Mouse (Mus musculus) cerebellum, adult 2 months (tissue): ENCODE results near the gene Schip1. TPM values are rescaled to one million over a fixed set of nuclear protein-coding genes. Genes with fewer than 3 reads are reported as not detected.

Experiments used
- DNase-seq, 2 experiments: peaks; one replicate each; pipeline ENCODE4 v3.0.0; 2021
- H3K27ac ChIP-seq: fragments of 200-500 bp; 2 replicates; pipeline ENCODE4 v1.5.1; 2012; ENCODE audit warnings: low read length, control low read depth, inconsistent platforms; ENCODE audit not compliant: insufficient read depth
- H3K27me3 ChIP-seq: fragments of 200-500 bp; 2 replicates; pipeline ENCODE4 v1.6.1; 2012; ENCODE audit warnings: inconsistent platforms, mild to moderate bottlenecking, low read length, moderate library complexity; ENCODE audit not compliant: control insufficient read depth, insufficient read depth
- H3K4me1 ChIP-seq: fragments of 200-500 bp; 2 replicates; pipeline ENCODE4 v1.6.1; 2011; ENCODE audit warnings: low read length; ENCODE audit not compliant: control insufficient read depth, insufficient read depth
- H3K4me3 ChIP-seq: fragments of 200-500 bp; replicated peaks from 2 replicates; pipeline ENCODE3; 2011; ENCODE audit warnings: mild to moderate bottlenecking, low read depth, low read length, control low read depth; ENCODE audit not compliant: insufficient read depth
- CTCF ChIP-seq: fragments of 200-500 bp; IDR thresholded peaks from 2 replicates; pipeline ENCODE4 v1.5.1; 2011; ENCODE audit warnings: low read depth, mild to moderate bottlenecking, control low read depth, low read length, moderate library complexity, borderline replicate concordance; ENCODE audit not compliant: insufficient read depth
- POLR2A ChIP-seq: fragments of 200-500 bp; IDR thresholded peaks from 2 replicates; pipeline ENCODE4 v1.6.1; 2011; ENCODE audit warnings: low read length, control low read depth, borderline replicate concordance; ENCODE audit not compliant: insufficient read depth
- WGBS: fragments of 180-500 bp; shearing (Covaris S2); methylation state at CpG from one replicate; pipeline ENCODE4 v1.1.7; 2018; 5-methylcytosine and 5-hydroxymethylcytosine counted together
- polyA plus RNA-seq: library from polyadenylated mRNA; depleted of rRNA; stranded (reverse); fragments of >200 nt; gene quantifications from 2 replicates; pipeline ENCODE4 v1.2.3, GENCODE M21; 2012

Schip1 gene
- polyA plus RNA-seq, 1 experiment = 208 TPM

DNA sequence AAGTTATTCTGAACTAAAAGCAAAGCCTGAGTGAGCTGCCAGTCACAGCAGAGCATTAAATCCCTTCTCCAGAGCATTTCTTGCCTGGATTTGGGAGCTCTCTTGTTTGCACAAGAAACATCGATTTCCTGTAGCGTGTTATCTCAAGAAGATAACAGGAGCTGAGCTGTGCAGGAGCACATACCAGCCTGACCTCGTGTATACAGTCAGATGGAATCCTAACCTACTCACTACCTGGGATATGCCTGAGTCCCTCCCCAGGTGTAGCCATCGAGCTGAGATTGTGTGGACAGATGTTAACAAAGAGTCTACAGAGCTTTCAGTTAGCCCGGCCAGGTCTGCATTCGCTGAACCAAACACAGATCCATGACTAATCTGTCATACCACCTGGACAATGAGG lies 494.1 kb downstream of the Schip1 start:
- Histone ChIP-seq H3K27me3 (no peaks in the 10 kb centered on the region), H3K4me3 (no peak overlapping the region), H3K27ac (no peak overlapping the region), H3K4me1 (peaks cover 7% of the 10 kb centered on the region; the same call in 1 of the 2 replicates)
- 62% methylated on average over 6 of the region's 6 CpGs for WGBS
- no peak for DNase-seq
- TF ChIP-seq POLR2A (no peak), CTCF (no peak)

DNA sequence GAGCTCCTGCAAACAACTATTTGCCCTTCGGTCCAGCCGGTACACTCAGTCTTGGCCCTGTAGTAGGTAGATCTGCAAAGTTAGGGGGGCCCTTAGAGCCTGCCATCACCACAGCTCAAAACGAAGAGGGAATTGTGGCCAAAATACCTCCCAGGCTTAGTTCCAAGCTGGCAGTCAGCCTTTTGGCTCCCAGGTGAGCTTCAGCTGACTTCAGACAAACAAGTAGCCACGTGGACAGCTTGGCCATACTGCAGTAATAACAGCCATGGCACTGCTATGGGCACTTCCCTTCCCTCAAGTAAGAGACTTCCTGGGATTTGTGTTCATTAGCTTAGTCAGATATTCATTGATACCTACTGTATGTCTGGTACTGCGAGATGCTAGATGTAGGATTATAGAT lies 495.5 kb downstream of the Schip1 start:
- H3K27ac ChIP-seq = no peak overlapping the region
- H3K4me1 ChIP-seq = peaks cover 13% of the 10 kb centered on the region
- TF ChIP-seq CTCF = no peak
- no peak for TF ChIP-seq POLR2A
- H3K4me3 ChIP-seq = no peak overlapping the region
- DNase-seq = peak; percentile 82 to 87
- H3K27me3 ChIP-seq = no peaks in the 10 kb centered on the region
- WGBS = 23% methylated on average over 5 of the region's 5 CpGs

DNA sequence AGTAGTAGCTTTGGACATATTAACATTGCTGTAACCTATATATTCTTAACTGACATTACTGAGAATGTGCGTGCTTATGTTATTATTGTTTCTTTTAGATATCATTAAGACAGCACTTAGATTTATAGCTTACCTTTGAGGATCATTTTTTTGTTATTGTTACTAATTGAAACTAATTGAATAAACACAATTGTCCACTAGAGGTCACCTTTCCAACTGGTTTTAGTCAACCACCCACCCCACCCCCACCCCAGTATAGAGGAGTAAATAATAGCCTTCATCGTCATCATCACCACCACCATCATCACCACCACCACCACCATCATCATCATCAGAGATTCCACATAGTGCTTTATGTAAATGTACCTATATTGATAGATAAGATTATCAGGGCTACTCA lies 498.2 kb downstream of the Schip1 start:
- peaks cover 13% of the 10 kb centered on the region for H3K4me1 ChIP-seq
- H3K27me3 ChIP-seq = no peaks in the 10 kb centered on the region
- peak in 1 of 2 experiments; percentile 32 for DNase-seq
- TF ChIP-seq CTCF (peak; percentile 31; the same call in 1 of the 2 replicates), POLR2A (no peak)
- WGBS = 49% methylated on average over 2 of the region's 2 CpGs
- H3K27ac ChIP-seq = no peak overlapping the region
- H3K4me3 ChIP-seq = no peak overlapping the region

DNA sequence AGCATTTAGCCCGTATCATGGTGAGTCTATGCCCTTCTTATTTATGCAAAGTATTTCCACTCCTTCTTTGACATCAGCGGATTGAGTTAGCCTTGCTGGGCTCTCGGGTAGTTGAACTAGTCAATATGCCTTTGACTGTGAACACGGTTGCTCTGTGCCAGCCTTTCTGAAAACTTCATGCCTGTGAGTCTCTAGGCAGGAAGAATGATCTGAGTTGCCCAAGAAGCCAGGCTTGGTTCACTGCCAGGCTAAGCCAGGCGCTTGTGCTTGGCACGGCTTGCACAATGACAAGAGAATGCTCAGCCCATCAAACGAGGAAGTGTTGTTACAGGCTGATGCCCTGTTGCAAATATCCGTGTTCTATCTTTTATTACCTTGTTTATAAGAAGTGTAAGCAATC lies 499.3 kb downstream of the Schip1 start:
- peak; percentile 71 to 75 for DNase-seq
- H3K4me3 ChIP-seq = no peak overlapping the region
- 19% methylated on average over 8 of the region's 8 CpGs for WGBS
- H3K27me3 ChIP-seq = no peaks in the 10 kb centered on the region
- TF ChIP-seq POLR2A (no peak), CTCF (no peak)
- 0 out of 2 replicates have a peak overlapping the region, but pooled peaks have one; percentile 41 for H3K27ac ChIP-seq
- H3K4me1 ChIP-seq = peaks cover 13% of the 10 kb centered on the region

DNA sequence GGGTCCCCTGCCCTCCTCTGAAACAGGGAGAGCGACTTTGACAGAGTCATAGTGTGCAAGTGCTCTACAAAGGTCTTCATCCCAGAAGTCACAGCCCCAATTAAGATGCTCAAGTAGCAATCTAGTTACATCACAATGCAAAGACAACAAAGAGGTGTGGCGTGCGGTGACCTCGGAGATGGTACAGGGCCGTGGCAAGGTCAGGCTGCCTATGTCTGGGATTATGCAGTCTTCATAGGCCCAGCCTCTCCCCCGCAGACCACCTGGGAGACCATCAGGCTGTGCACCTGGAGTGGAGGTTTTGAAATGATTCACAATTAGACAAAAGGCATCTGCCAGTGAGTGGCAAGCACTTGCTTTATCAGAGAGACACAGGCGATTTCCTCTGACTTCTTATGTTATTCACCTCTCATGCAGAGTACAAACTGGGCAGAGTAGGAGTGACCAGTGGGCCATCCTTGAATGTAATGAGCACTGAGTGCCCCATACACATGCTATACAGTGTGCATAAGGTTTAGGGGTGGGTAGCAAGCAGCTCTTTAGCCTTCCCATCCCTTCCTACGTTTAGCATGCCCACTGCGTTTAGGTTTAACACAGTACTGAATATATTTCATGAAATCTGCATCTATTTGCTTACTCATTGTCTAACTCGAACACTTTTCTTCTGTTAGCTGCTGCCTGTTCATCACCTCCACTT lies 500.5 kb downstream of the Schip1 start:
- DNase-seq = no peak
- no peak overlapping the region for H3K27ac ChIP-seq

DNA sequence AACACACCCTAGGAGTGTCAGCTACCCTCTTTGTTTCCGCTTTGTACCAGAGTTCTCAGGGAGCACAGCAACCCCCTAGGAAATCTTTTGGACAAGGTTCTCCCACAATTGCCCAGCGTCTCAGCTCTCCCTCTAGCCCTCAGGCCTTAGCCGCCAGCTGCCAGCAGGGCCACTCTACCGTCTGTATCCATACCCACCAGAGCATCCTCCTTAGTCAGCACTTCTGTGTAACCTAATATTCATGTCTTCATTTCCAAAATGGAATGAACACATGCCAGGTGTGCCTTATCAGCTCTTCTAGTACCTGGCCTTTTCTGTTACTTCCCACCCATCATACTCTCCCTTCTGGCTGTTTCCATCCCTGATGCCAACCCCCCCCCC lies 501.1 kb downstream of the Schip1 start:
- no peak overlapping the region for H3K27ac ChIP-seq
- TF ChIP-seq POLR2A = no peak
- no peak for TF ChIP-seq CTCF
- no peak overlapping the region for H3K4me3 ChIP-seq
- H3K4me1 ChIP-seq = peaks cover 8% of the 10 kb centered on the region
- WGBS = 40% methylated on average over 4 of the region's 4 CpGs
- H3K27me3 ChIP-seq = no peaks in the 10 kb centered on the region
- no peak for DNase-seq

More for the DNA sequence above, 500.5 kb downstream of the Schip1 start:
- H3K27me3 ChIP-seq = no peaks in the 10 kb centered on the region
- H3K4me1 ChIP-seq = peaks cover 13% of the 10 kb centered on the region
- WGBS = 85% methylated on average over 10 of the region's 10 CpGs
- no peak for TF ChIP-seq POLR2A
- TF ChIP-seq CTCF = no peak
- no peak overlapping the region for H3K4me3 ChIP-seq

DNA sequence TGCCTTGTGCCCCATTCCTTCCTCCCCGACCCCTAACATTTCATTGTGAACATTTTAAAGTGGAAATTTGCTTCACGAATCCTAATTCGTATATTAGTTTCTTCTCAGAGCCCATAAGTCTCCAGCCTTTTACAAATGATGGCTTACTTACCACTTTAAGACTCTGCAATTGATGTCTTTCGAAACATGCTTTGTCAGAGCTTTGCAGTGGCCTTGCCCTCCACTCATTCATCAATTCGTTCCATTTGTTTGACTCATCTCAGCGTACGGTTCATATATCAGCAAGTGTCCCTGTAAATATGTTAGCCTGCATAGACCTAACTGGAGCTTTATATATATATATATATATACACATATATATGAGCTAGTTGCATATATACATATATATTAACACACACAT lies 503.0 kb downstream of the Schip1 start:
- TF ChIP-seq CTCF (no peak), POLR2A (no peak)
- peaks cover 6% of the 10 kb centered on the region for H3K4me1 ChIP-seq
- no peaks in the 10 kb centered on the region for H3K27me3 ChIP-seq
- 93% methylated on average over 7 of the region's 7 CpGs for WGBS
- H3K27ac ChIP-seq = no peak overlapping the region
- DNase-seq = no peak
- H3K4me3 ChIP-seq = no peak overlapping the region

DNA sequence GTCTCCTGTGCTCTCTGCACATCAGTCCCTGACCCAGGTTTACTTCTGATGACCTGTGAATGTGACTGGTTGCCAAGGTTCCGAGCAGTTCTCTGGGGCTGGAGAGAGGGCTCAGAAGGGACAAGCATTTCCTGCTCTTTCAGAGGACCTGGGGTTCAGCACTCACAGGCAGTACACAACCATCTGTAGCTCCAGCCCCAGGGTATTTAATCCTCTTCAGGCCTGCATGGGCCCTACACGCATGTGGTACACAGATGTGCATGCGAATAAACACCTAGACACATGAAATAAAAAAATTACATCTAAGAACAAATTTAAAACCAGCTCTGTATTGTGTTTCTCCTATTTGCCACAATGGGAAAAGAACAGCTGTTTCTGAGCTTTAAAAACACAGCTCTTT lies 503.5 kb downstream of the Schip1 start:
- 95% methylated on average over 3 of the region's 3 CpGs for WGBS
- no peak for DNase-seq
- H3K4me3 ChIP-seq = no peak overlapping the region
- no peaks in the 10 kb centered on the region for H3K27me3 ChIP-seq
- H3K27ac ChIP-seq = no peak overlapping the region
- H3K4me1 ChIP-seq = peaks cover 6% of the 10 kb centered on the region
- TF ChIP-seq POLR2A = no peak
